Mouse (Mus musculus) adrenal gland, adult 2 months (tissue): ENCODE results near the gene Dna2. TPM values are rescaled to one million over a fixed set of nuclear protein-coding genes. Genes with fewer than 3 reads are reported as not detected.

ENCODE experiments used
- DNase-seq: peaks from one replicate; pipeline ENCODE4 v3.0.0; 2021
- polyA plus RNA-seq: library from polyadenylated mRNA; depleted of rRNA; stranded (reverse); fragments of >200 nt; gene quantifications from 2 replicates; pipeline ENCODE4 v1.2.3, GENCODE M21; 2012
- total RNA-seq, 2 experiments: library from RNA; stranded (reverse); gene quantifications; 2 replicates each; pipeline ENCODE4 v1.2.3; 2021

Dna2 gene
- total and polyA plus RNA-seq, 3 experiments = 0.61 to 1.2 (median 0.83) TPM

- peak; percentile 88 for DNase-seq
Measured at GRCm38 (mm10) chr10:62980039-62980954, 33.5 kb downstream of the Dna2 start, which contains the start of gene Rufy2. TSS of gene Rufy2 (plus strand) at chr10:62980223.

GRCm38 (mm10) chr10:62984072-62984471, 37.2 kb downstream of the Dna2 start:
- no peak for DNase-seq

GRCm38 (mm10) chr10:62984495-62984894, 37.7 kb downstream of the Dna2 start:
- no peak for DNase-seq

- no peak for DNase-seq
Measured at GRCm38 (mm10) chr10:62987341-62987740, 40.5 kb downstream of the Dna2 start.

GRCm38 (mm10) chr10:62990636-62991035, 43.8 kb downstream of the Dna2 start:
- no peak for DNase-seq

- DNase-seq = no peak
Measured at GRCm38 (mm10) chr10:62993991-62994390, 47.2 kb downstream of the Dna2 start.

GRCm38 (mm10) chr10:63000584-63000983, 53.8 kb downstream of the Dna2 start:
- DNase-seq = no peak

GRCm38 (mm10) chr10:63003252-63003651, 56.4 kb downstream of the Dna2 start:
- DNase-seq = no peak

GRCm38 (mm10) chr10:63004556-63004955, 57.7 kb downstream of the Dna2 start:
- no peak for DNase-seq

- DNase-seq = no peak
Measured at GRCm38 (mm10) chr10:63008193-63008592, 61.4 kb downstream of the Dna2 start.

GRCm38 (mm10) chr10:63010268-63010667, 63.4 kb downstream of the Dna2 start:
- DNase-seq = no peak

- no peak for DNase-seq
Measured at GRCm38 (mm10) chr10:63011556-63011955, 64.7 kb downstream of the Dna2 start.

GRCm38 (mm10) chr10:63013476-63013875, 66.7 kb downstream of the Dna2 start:
- DNase-seq = no peak

GRCm38 (mm10) chr10:63014168-63014567, 67.3 kb downstream of the Dna2 start:
- no peak for DNase-seq

GRCm38 (mm10) chr10:63019304-63019703, 72.5 kb downstream of the Dna2 start:
- DNase-seq = no peak

GRCm38 (mm10) chr10:63021702-63022101, 74.9 kb downstream of the Dna2 start:
- DNase-seq = no peak

GRCm38 (mm10) chr10:63022541-63023120, 75.8 kb downstream of the Dna2 start:
- no peak for DNase-seq

GRCm38 (mm10) chr10:63023121-63023748, 76.4 kb downstream of the Dna2 start:
- DNase-seq = peak; percentile 86
